Mouse (Mus musculus) kidney, adult 2 months (tissue): ENCODE data around the gene Fam126a.
"Not testable (repeated sequence)": the region's sequence is repeated elsewhere in the genome, so short reads cannot be mapped to it uniquely, and the experiment has no call there.

ENCODE experiments used
- CTCF ChIP-seq: fragments of 200-500 bp; conservative IDR thresholded peaks from 2 replicates; pipeline ENCODE4 v1.5.1; 2011; ENCODE audit warnings: low read depth, mild to moderate bottlenecking, control low read depth, low read length, moderate library complexity, mixed read lengths; ENCODE audit not compliant: insufficient read depth, insufficient read length
- POLR2A ChIP-seq: fragments of 200-500 bp; IDR thresholded peaks from one replicate; pipeline ENCODE4 v1.6.1; 2011; ENCODE audit warnings: low read depth, low read length, control low read depth

- not testable (repeated sequence) for TF ChIP-seq POLR2A, CTCF
Measured at GRCm38 (mm10) chr5:23871323-23871722, 159.2 kb downstream of the Fam126a start.
